Mouse (Mus musculus) fat pad, adult 2 months (tissue): ENCODE data around the gene Proser1.

ENCODE experiments used
- DNase-seq: peaks from one replicate; pipeline ENCODE4 v3.0.0-alpha.2; 2011; ENCODE audit warnings: low read depth, low spot score; ENCODE audit errors: extremely low read depth

Proser1 gene

DNA sequence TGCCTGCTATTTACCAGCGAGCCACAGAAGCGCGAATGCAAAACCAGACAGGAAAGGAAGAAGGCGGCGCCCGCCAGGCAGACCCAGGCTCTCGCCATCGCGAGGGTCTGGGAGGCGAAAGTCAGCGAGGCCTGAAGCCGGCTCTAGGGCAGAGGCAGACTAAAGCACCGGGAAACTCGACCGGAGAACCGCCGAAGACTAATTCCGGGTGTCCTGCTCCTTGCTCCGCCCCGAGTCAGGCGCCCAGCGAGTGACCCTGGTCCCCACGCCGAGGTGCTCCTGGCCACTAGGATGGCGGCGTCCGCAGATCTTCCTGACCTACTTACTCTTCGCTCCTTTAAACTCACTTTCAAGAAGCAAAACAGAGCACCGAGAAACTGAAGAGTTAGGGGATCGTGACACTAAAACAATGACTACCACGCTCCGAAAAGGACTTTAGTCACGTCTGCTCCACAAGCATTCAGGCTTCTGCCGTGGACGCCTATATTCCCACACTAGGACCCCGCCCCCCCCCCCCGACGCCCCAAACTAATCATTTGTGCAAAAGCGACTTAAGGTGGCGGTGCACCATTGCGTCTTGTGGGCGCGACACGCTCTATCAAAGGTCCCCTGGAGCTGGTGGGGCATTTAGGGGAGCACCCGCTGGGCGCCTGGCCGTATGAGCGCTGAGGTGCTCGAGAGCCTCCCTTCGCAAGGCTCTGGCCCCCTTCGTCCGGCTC is at the start of gene Proser1, which contains the start of gene Nhlrc3:
Proser1 (plus strand) TSS at position 621 of the 719 bp plus-strand sequence.
Nhlrc3 (minus strand) TSS at position 287 of the 719 bp plus-strand sequence.
- peak; percentile 80 for DNase-seq

GRCm38 (mm10) chr3:53413959-53414358 is 49.5 kb upstream of the Proser1 start:
- DNase-seq = no peak

GRCm38 (mm10) chr3:53416036-53416506 is 47.4 kb upstream of the Proser1 start:
- DNase-seq = no peak

- no peak for DNase-seq
Observed at GRCm38 (mm10) chr3:53417701-53418100, 45.8 kb upstream of the Proser1 start.

GRCm38 (mm10) chr3:53421656-53422055 is 41.8 kb upstream of the Proser1 start:
- DNase-seq = no peak

DNA sequence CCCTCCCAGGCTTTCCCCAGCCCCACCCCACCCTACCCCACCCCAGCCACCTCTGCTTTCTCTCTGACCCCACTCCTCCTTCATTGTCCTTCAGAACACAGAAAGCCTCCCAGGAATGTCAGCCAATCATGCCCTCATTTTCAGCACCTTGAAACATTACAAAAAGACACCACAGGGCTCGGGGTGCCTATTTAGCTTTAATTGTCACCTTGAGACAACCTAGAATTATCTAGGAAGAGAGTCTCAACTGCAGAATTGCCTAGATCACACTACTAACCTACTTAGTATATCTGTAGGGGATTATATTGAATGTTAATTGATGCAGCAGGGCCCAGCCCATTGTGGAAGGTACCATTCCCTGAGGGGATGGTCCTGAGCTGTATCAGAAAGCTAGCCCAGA is 40.8 kb upstream of the Proser1 start:
- DNase-seq = no peak

GRCm38 (mm10) chr3:53423576-53423975 is 39.9 kb upstream of the Proser1 start:
- no peak for DNase-seq

GRCm38 (mm10) chr3:53434610-53435009 is 28.9 kb upstream of the Proser1 start:
- no peak for DNase-seq

DNA sequence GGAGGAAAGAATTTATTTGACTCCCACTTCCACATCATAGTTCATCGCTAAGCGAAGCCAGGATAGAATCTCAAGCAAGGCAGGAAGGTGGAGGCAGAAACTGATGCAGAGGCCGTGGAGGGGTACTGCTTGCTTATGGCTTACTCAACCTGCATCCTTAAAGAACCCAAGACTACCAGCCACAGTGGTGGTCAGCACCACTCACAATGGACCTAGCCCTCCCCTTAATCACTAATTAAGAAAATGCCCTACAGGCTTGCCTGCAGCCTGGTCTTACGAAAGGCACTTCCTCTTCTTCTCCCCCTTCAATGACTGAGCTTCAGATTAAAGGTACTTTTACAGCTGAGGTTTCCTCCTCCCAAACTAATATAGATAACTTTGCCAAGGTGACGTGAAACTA is 26.9 kb upstream of the Proser1 start:
- DNase-seq = no peak

- DNase-seq = no peak
Observed at GRCm38 (mm10) chr3:53445540-53445939, 17.9 kb upstream of the Proser1 start.

- no peak for DNase-seq
Observed at GRCm38 (mm10) chr3:53446801-53447200, 16.7 kb upstream of the Proser1 start.

DNA sequence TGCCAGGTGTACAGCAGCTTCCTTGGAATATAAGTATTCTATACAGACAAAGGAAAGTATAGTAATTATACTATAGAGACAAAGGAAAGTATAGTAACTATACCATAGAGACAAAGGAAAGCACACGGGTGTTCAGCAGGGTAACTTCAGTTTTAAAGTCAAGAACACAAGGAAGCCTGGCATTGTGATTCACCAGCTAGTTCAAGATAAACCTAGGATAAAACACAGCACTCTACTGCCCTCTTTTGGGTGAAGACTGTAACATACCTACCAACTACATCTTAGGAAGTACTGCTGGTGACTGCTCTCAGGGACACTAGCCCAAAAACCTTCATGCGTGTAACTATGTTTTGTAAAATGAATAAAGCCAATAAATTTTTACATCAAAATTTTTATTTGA is 15.3 kb upstream of the Proser1 start:
- DNase-seq = no peak

- no peak for DNase-seq
Observed at GRCm38 (mm10) chr3:53450666-53451065, 12.8 kb upstream of the Proser1 start.

- DNase-seq = no peak
Observed at GRCm38 (mm10) chr3:53452351-53452750, 11.1 kb upstream of the Proser1 start.

GRCm38 (mm10) chr3:53453346-53453745 is 10.1 kb upstream of the Proser1 start:
- DNase-seq = no peak

DNA sequence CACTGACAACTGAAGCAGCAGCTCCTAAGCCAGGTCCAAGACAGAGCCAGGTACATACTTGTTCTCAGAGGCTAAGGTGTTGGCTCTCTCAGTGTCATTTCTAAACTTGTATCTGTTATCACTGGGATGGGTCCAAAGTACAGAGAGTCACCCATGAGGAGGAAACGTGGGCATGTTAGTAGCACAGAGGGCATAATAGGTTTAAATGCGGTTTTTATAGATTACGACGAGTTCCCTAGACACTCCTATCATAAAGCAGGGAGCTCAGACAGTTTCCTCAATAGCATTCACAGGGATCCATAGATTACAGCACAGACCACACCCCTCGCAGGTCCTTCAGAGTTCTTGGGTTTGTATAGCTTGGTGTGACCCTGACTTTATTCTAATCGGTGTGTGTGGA is 9.5 kb upstream of the Proser1 start:
- peak; percentile 76 for DNase-seq

DNA sequence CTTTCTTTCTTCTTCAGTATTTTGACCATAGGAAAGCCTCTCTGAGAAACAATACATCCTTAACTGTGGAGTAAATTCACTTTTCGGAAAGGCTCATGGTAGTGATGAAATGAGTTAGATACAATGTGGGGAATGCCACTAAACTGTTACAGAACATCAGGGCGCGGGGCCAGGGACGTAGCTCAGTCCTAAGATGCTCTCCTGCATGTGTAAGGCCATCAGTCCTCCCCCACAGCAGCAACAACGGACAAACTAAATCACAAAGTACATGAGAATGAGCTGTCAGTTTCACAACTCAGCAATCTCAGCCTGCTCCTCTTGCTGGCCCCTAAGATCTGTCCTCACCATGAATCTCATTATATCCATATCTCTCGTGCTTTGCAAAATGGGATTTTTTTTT is 8.9 kb upstream of the Proser1 start:
- DNase-seq = no peak

DNA sequence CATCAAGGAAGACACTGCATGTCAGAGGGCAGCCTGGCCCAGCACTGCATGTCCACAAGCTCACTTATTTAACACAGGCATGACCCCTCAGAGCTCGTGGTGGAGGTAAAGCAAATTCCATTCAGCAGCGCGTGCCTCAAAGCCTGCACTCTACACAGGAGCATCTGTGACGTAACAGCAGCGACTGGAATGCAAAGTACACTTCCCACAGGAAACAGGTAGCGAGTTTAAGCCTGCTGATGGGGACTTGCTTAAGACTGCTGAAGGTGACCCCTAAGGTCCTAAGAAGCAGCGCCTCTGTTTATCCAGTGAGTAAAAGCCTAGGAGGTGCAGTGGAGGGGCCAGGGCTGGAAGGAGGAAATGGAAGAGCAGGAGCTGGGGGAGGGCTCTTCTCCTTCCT is 8.5 kb upstream of the Proser1 start:
- DNase-seq = no peak

DNA sequence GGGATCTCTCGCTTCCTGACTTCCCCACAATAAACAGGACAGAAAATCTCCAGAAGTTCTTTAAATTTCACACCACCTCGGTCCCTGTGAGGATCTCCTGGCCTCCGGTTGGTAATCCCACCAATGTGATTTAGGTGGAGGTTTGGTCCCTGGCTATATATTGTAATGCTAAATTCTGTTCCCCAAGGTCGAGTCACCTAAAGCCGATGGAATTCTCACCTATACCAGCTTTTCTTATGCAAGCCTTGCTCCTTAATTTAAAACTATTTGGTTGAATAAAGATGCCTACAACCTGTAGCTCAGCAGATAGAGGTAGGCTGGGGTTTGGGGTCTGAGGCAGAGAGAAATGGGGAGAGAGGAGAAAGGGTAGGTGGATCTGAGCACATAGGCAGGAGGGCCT is 5.7 kb upstream of the Proser1 start:
- no peak for DNase-seq

DNA sequence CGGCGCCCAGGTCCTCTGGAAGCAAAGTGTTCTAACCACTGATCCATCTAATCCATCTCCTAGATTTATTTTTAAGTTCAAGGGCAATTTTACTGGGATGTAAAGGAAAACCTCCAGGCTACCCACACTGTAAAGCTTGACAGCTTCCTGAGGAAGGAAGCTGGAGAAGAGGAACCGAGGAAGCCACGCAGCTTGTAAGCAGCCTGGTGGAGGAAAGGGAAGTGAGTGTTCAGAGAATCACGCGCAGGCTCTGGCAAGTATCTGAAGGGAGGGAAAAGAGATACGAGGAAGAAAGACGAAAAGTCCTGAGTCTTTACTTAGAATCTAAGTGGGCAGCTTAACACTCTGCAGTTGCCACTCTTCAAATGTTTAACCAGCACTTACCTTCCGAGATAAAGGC is 3.4 kb upstream of the Proser1 start:
- no peak for DNase-seq

- no peak for DNase-seq
Observed at GRCm38 (mm10) chr3:53462701-53463045, 793 bp upstream of the Proser1 start.

- DNase-seq = no peak
Observed at GRCm38 (mm10) chr3:53463765-53464114, 274 bp downstream of the Proser1 start.

- DNase-seq = no peak
Observed at GRCm38 (mm10) chr3:53464146-53464698, 756 bp downstream of the Proser1 start.
